Mouse (Mus musculus) liver, embryonic 14.5 days (tissue): ENCODE data around the gene Snrnp25.

Experiments used
- CTCF ChIP-seq: IDR thresholded peaks from 2 replicates; pipeline ENCODE4 v1.5.1; 2016; ENCODE audit warnings: antibody characterized with exemption, low read depth, control low read depth
- EP300 ChIP-seq: IDR thresholded peaks from 2 replicates; pipeline ENCODE4 v1.6.1; 2016; ENCODE audit warnings: antibody characterized with exemption, low read depth

DNA sequence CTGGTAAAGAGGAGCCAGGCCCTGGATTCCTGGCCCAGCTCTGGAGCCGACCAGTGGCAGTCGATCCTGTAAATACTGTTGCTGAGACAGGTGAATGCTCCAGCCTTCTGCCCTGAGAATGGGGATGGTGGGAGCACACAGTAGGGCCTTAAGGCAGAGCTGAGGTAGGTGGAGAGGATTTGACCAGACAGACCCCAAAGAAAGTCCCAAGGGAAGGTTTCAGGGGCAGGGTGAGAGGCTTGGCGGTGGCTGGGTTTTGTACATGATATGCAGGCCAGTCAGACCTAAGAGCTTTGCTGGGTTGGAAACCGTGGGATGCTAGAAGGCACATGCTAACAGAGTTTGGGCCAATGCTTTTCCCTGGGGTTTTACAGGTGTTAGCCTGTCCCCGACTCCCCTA is 10.6 kb upstream of the Snrnp25 start:
- TF ChIP-seq CTCF (no peak), EP300 (no peak)
